Mouse (Mus musculus) lung, adult 2 months (tissue): ENCODE results near the gene Immp2l. TPM values are rescaled to one million over a fixed set of nuclear protein-coding genes. Genes with fewer than 3 reads are reported as not detected.

Source experiments
- DNase-seq: peaks from one replicate; pipeline ENCODE4 v3.0.0; 2022
- H3K4me1 ChIP-seq: fragments of 200-500 bp; 2 replicates; pipeline ENCODE4 v1.6.1; 2011; ENCODE audit warnings: low read length; ENCODE audit not compliant: control insufficient read depth, insufficient read depth
- H3K4me3 ChIP-seq: fragments of 200-500 bp; replicated peaks from 2 replicates; pipeline ENCODE3; 2011; ENCODE audit warnings: low read depth, mild to moderate bottlenecking, control low read depth, low read length; ENCODE audit errors: extremely low read depth
- CTCF ChIP-seq: fragments of 200-500 bp; IDR thresholded peaks from 2 replicates; pipeline ENCODE4 v1.5.1; 2011; ENCODE audit warnings: mild to moderate bottlenecking, low read length, control low read depth; ENCODE audit not compliant: insufficient read depth
- POLR2A ChIP-seq: fragments of 200-500 bp; IDR thresholded peaks from 2 replicates; pipeline ENCODE4 v1.6.1; 2011; ENCODE audit warnings: low read depth, mild to moderate bottlenecking, control low read depth, low read length, borderline replicate concordance; ENCODE audit errors: extremely low read depth
- WGBS: fragments of 180-500 bp; shearing (Covaris S2); methylation state at CpG from one replicate; pipeline ENCODE4 v1.1.7; 2018; 5-methylcytosine and 5-hydroxymethylcytosine counted together
- polyA plus RNA-seq: library from polyadenylated mRNA; depleted of rRNA; stranded (reverse); fragments of >200 nt; gene quantifications from 2 replicates; pipeline ENCODE4 v1.2.3, GENCODE M21; 2012

Immp2l gene
- polyA plus RNA-seq, 1 experiment = 1.5 TPM

DNA sequence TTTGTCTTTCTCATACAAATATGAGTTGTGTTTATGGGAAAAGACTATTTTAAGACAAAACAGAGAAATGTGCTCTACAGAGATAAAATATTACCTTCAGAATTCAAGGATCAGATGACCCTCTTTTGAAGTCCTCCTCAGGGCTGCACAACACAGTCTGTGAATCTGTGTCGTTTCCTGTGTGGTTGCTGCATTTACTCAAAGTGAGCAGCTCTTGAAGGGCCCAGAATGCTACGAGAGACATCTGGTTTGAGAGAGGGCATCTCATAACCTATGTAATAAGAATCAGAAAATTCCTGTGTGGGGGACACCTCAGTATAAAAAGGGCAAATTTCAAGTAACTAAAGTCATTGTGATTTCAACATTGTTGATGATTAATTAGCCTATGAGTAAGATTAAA, 217.3 kb downstream of the Immp2l start:
- TF ChIP-seq CTCF (no peak), POLR2A (no peak)
- DNase-seq = no peak
- Histone ChIP-seq H3K4me1 (no peaks in the 10 kb centered on the region), H3K4me3 (no peak overlapping the region)
- 61% methylated on average over 2 of the region's 2 CpGs for WGBS

DNA sequence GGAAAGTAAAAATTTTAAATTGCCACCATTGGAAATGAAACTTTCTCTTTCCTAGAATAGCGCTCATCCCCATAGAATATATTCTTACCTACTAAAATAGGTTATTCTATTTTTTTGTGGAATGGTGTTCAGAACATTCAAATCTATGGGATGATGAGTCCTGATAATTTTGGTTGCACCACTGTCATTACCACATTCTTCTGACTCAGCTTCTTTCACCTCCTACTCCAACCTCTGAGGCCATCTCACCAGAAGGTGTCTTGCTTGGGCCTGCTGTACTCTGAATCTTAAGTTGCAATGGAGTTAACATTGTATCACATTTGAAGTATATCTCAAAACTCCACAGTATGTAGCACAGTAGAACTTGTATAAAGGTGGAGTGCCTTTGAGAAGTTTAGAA, 224.4 kb downstream of the Immp2l start:
- no peak for DNase-seq
- Histone ChIP-seq H3K4me3 (no peak overlapping the region), H3K4me1 (no peaks in the 10 kb centered on the region)
- TF ChIP-seq CTCF (no peak), POLR2A (no peak)
- WGBS = 98% methylated on average over 1 of the region's 1 CpGs

DNA sequence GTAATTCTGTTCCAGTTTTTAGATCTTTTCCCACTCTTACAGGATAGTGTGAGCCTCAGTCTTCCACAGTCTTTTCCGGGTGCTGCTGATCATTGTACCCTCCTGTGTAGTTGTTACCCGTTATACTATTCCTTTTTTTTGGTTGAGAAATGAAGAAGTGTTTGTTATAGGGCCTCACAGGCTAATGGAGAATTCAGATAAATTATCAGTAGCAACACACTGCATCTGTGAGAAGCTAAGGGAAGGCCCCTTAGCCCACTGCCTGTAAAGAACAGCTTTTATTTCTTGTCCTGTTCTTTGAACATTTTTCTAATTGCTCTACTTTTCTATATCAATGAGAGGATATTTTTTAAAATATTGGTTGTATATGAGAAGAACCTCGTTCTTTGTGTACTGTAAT, 226.2 kb downstream of the Immp2l start:
- H3K4me1 ChIP-seq = no peaks in the 10 kb centered on the region
- no peak overlapping the region for H3K4me3 ChIP-seq
- 83% methylated on average over 3 of the region's 3 CpGs for WGBS
- TF ChIP-seq CTCF (no peak), POLR2A (no peak)
- DNase-seq = no peak

DNA sequence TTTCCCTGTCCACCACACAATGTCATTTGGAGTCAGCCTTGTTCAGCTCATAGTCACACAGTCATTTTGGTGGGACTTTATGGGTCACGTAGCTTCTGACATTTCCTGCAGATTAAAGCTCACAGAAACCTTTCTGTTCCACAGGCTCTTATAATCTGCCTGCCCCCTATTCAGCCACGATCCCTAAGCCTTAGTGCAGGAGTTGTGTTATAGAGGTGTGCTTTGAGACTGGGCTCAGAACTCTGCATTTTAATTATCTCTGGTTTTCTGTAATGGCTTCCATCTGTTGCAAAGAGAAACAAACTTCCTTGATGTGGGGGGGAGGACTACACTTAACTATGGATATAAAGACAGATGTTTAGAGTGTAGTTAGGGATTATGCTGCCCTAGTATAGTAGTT, 234.0 kb downstream of the Immp2l start:
- no peak for DNase-seq
- Histone ChIP-seq H3K4me1 (no peaks in the 10 kb centered on the region), H3K4me3 (no peak overlapping the region)
- 83% methylated on average over 2 of the region's 2 CpGs for WGBS
- TF ChIP-seq CTCF = no peak
- no peak for TF ChIP-seq POLR2A

DNA sequence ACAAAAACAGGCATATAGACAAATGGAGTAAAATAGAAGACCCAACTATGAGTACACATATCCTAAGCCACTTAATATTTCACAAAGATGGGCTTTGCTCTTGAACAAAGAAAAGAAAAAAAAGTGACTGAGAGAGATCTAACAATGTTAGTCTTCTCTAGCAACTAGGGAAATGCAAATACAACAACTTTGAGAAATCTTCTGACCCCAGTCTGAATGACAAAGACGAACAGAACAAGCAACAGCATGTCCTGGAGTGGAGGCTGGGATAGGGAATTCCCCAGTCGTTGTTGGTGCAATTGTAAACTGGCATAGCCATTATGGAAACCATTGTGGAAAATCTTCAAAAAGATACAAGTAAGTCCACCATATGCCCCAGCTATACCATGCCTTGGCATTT, 235.7 kb downstream of the Immp2l start:
- TF ChIP-seq POLR2A (no peak), CTCF (no peak)
- H3K4me1 ChIP-seq = no peaks in the 10 kb centered on the region
- H3K4me3 ChIP-seq = no peak overlapping the region
- 60% methylated on average over 2 of the region's 2 CpGs for WGBS
- DNase-seq = no peak

DNA sequence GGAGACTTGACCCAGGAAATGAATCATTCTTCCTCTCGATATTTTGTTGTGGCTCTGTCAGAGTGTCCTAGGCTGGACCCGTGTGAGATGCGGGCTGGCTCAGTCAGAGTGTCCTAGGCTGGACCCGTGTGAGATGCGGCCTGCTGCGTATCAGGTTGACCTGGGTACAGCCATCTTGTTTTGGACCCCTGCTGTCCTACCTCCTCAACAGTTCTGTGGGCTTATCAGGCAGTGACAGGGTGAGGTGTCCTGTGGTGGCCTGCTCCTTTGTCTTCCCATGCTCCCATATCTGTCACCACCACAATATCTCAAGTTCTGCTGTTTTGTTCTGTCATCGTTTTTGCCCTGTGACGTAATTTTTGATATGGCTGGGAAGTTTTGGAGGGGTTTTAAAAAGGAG, 250.2 kb downstream of the Immp2l start:
- 80% methylated on average over 8 of the region's 8 CpGs for WGBS
- Histone ChIP-seq H3K4me1 (no peaks in the 10 kb centered on the region), H3K4me3 (no peak overlapping the region)
- no peak for DNase-seq
- TF ChIP-seq CTCF (no peak), POLR2A (no peak)

DNA sequence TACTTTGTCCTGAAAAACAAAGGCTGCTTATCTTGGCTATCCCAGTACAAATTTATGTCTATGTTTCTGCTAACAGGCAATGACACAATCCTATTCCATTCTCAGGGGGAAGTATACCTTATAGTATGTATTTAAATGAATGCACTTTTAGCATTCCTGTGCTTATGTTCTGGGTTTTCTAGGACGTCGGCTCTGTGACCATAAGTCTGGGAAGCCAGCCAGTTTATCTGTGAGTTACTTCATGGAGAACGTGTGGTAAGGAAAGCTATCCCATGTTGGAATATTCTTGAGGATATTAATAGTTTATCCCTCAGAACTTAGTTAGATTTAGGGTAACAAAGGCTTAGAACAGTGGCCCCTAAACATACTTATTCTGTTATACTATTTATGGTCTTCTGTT, 251.5 kb downstream of the Immp2l start:
- Histone ChIP-seq H3K4me1 (no peaks in the 10 kb centered on the region), H3K4me3 (no peak overlapping the region)
- WGBS = 29% methylated on average over 3 of the region's 3 CpGs
- TF ChIP-seq POLR2A (no peak), CTCF (no peak)
- no peak for DNase-seq

DNA sequence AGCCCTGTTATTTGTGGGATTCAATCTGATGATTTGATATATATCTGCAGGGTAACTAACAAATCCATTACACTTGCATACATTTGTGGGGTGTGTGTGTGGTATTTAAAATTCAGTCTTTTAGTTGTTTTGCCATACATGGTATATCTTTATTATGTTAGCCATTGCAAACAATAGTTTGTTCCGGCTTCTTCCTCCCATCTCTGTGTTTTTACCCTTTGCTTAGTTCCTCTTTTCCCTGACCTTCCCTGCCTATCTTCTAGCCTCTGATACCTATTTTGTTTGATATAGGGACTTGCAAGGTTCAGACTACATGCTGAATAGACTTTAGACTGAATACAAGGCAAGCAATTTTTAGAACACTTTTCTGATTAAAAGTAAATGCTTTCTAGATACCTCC, 254.0 kb downstream of the Immp2l start:
- no peak for DNase-seq
- H3K4me3 ChIP-seq = no peak overlapping the region
- TF ChIP-seq CTCF = no peak
- TF ChIP-seq POLR2A = no peak
- 89% methylated on average over 1 of the region's 1 CpGs for WGBS
- H3K4me1 ChIP-seq = no peaks in the 10 kb centered on the region

DNA sequence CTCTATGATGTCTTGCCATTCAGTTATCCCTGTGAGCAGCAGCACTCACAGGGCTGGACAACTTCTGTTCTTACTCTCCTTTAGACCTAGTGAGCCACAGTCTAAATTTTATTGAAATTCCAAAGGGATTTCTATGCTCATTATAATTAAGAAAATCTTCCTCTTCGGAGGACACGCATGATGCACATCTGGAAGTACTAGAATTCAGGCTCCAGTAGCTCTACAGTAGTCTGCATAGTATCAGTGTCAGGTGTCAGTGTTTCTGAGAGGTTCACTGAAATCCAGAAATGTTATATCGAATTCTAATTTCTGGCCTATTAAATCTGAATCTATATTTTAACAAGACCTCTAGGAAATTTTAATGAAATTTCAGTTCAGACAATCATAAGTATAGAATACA, 265.2 kb downstream of the Immp2l start:
- WGBS = 94% methylated on average over 3 of the region's 3 CpGs
- H3K4me1 ChIP-seq = no peaks in the 10 kb centered on the region
- DNase-seq = no peak
- TF ChIP-seq POLR2A (no peak), CTCF (no peak)
- H3K4me3 ChIP-seq = no peak overlapping the region

DNA sequence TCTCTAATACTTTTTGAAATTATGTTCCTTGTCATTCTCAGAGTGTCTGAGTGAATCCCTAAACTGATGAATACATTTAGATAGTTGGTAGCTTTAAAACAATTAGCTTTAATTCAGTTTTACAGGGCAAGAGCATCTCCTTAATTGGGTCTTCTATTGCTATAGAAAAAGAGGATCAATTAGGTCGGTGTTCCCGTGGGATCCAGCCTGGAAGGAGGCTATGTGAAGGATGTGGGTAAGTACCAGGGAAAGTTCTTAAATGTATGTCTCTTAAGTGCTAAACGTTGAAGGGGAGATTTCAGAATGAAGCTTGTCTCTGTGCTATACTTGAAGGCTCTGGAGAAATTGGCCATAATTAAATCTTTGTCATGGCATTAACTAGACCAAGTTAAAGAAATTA, 283.1 kb downstream of the Immp2l start:
- 77% methylated on average over 3 of the region's 3 CpGs for WGBS
- DNase-seq = no peak
- H3K4me1 ChIP-seq = no peaks in the 10 kb centered on the region
- no peak overlapping the region for H3K4me3 ChIP-seq
- TF ChIP-seq POLR2A = no peak
- TF ChIP-seq CTCF = no peak
